Mouse (Mus musculus) left cerebral cortex, adult 9 months (tissue): ENCODE results near the gene Arl6.

ENCODE experiments used
- DNase-seq, 2 experiments: peaks; one replicate each; pipeline ENCODE4 v3.0.0; 2022; ENCODE audit warnings: low spot score in 2 of 2

Arl6 gene

GRCm38 (mm10) chr16:59587816-59588215 is 51.4 kb downstream of the Arl6 start:
- DNase-seq = no peak

DNA sequence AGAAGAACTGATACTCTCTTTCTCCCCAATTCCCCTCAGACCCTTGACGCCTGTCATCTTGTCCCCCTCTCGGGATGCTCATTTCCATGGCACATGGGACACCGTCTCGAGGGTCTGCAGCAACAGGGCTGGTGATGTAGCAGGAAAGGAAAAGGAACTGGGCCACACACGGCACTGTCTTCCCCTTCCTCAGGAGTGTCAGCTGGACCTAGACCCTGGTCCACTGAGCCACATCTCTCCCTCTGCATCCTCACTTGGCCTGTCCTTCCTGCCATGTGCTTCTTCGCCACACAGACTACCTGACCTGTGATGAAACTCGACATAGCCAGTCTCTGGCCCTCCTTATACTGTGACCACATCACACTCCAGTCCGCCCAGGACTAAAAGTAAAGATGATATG is 52.3 kb downstream of the Arl6 start:
- DNase-seq = no peak

DNA sequence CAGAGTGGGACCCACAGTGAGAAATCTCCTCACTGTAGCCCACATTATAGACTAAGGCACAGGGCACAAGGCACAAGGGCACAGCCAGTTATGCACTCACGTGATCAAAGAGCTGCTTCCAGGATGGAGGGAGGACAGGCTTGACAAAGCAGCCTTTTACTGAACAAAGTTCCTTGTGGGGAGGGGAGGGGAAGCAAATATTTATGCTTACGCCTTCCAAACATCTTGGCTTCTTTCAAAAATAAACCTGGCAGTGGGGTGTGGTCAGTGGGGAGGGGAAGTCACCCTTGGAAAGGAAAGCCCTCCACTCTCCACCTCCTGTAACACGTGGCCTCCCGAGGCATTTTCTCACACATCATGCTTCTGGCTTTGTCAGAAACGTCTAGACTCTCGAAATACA is 52.9 kb downstream of the Arl6 start:
- no peak for DNase-seq

DNA sequence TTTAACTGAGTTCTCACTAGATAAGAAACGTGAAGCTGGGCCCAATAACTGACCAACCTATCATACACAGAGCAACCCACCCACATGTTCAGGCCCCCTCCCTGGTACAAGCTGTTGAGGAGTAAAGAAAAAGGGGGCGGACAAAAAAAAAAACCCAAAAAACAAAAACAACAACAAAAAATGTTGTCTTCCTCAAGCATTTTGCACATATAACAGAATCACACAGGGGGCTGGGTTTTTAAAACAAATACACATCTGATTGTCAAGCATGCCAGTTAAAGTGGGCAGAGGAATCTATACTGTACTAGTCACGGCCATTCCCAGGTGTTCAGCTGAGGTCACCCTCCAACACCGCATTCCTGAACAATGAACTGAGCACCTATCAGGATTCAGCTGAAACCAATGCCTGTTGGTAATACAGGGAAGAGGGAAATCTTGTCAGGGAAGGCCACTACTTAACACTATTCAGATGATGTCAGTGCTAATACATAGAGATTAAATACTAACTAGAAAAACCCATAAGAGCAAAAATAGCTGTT is 53.4 kb downstream of the Arl6 start:
- no peak for DNase-seq

GRCm38 (mm10) chr16:59583515-59583914 is 55.7 kb downstream of the Arl6 start:
- DNase-seq = no peak

DNA sequence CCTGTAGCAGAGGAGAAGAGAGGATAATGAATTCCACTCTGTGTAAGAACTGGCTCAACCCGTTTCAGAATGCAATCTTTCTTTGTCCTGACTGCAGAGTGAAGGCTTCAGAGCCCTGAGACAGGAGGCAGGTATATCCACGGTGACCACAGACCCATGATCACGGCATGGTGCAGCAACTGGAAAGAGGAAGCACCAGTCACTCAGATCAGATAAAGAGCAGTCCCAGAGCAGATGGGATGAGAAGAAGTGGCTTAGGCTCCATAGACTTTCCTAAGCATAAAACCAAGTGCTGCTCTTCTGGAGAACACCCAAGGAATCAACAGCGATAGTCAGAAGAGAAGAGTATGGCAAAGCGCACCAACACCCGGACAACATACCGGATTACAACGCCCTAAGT is 60.0 kb downstream of the Arl6 start:
- DNase-seq = no peak

- no peak for DNase-seq
These were observed 65.2 kb downstream of the Arl6 start for GRCm38 (mm10) chr16:59573961-59574360.

DNA sequence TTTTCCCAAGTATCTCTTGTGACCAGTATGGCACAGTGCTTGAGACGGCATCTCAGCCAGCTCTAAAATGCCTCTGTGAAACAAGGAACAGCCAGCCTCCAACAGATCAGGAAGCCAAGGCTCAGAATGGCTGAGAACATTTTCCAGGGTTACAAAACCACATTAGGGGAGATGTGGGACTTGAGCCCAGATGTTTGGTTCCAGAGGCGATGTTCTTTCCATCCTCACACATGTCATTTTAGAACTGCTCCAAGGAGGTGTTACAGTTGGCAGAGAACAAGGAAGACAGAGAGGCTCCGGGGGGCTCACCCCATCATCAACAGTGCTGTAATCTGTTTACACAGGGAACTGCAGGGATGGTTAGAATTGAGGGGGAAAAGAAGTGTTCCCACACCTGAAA is 66.5 kb downstream of the Arl6 start:
- DNase-seq = no peak

DNA sequence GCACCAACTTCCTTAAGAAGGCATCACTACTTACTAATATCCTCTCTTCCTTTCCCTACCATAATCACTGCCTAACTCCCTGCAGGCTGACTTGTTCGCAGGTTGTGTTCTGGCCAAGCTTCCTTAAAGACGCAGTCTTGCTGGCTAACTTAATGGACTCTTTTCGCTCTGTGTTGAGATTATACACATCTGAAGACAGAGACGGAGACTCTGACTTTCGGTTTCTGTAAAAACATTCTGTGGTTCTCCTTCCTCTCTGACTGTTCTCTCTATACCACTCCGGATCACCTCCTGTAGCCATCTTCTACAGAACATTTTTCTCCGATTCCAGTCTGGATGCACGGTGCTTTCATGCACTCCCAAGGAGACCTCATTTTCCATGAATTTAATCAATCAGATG is 68.4 kb downstream of the Arl6 start:
- DNase-seq = no peak

DNA sequence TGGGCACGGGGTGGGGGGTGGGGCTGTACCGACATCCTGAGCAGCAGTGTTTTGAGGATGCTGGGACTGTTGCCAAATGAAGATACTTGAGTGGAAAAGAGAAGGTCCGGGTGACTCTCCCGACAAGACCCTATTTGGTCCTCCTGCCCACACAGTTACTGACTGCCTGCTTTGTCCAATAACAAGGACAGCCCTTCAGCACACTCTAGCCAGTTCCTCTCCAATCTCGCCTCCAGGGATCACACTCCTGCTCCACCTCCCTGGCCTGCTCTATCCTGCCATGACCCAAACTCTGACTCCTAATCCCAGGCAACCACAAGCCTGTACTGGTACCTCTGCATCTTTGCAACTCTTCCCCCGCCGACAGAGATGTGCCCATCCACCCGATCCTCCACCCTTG is 69.4 kb downstream of the Arl6 start:
- DNase-seq = no peak

DNA sequence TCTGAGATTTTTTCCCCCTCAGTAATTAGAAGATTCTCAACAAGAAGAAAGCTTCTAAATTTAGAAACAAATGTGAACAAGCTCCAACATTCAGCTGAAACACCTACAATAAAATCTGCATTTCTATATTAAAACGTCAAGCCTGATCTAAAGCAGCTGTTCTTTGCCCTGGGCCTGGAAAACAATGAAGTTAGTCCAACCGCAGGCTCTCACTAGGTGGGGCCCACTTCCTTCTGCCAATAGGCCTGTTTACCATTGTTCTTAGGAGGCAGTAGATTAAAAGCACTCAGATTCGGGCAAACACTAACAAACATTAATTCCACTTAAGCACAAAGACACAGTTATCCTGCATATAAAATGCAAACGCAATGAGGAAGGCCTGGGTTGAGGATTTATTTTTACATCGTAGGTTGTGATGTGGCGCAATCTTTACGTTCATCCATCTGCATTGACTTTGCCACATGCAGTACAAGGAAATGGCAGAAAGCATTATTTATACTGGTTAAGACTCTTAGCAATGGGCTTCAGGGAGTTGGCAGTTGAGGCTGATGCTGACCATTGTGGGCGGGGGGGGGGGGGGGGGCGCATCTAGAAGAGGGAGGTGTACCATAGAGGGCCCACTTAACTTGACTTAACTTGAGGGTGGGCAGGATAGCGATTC is 71.3 kb downstream of the Arl6 start:
- no peak for DNase-seq

DNA sequence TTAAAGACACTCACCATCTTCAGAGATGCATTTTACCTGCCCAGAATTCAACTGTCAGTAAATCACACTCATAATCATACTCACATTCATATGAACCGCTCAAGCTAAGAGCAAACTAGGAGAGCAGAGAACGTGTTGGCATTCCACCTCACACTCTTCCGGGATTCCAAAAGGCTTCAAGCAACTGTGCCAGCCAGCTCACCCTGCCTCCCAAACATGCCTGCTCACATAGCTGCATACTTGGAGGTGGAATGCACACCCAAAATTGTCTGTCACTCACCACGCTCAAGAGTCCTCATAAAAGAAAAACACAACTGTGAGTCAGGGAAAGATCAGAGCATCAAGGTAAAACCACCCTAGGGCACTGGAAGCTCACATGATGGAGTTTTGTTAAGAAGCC is 72.8 kb downstream of the Arl6 start:
- no peak for DNase-seq

DNA sequence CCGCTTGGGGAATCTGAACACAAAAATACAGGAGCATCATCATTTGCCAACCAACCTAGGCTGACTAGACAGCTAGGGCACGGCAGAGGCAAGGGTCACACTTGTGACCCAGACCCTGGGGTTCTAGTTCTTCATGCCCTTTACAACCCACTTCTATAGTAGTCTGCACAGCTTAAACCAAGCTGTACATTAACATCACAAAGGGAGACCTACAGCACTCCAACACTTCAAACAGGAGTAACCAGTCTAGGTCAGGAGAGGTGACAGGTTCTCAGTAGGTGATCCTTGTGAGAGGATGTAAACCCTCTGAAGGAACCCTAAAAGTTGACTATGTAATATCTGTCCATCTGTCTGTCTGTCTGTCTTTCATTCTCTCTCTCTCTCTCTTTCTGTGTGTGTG is 73.6 kb downstream of the Arl6 start:
- no peak for DNase-seq

- no peak for DNase-seq
These were observed 75.2 kb downstream of the Arl6 start for GRCm38 (mm10) chr16:59564025-59564424.
